Mouse (Mus musculus): ENCODE results near the gene Snw1. TPM values are rescaled to one million over a fixed set of nuclear protein-coding genes. Genes with fewer than 3 reads are reported as not detected.
"Not testable (repeated sequence)": the region's sequence is repeated elsewhere in the genome, so short reads cannot be mapped to it uniquely, and the experiment has no call there.

Snw1 gene
- 158 and 165 TPM in 2 replicates for polyA plus RNA-seq (2014; fragmentation: Nextera tagmentation; extraction: Ambion mirVana)

DNA sequence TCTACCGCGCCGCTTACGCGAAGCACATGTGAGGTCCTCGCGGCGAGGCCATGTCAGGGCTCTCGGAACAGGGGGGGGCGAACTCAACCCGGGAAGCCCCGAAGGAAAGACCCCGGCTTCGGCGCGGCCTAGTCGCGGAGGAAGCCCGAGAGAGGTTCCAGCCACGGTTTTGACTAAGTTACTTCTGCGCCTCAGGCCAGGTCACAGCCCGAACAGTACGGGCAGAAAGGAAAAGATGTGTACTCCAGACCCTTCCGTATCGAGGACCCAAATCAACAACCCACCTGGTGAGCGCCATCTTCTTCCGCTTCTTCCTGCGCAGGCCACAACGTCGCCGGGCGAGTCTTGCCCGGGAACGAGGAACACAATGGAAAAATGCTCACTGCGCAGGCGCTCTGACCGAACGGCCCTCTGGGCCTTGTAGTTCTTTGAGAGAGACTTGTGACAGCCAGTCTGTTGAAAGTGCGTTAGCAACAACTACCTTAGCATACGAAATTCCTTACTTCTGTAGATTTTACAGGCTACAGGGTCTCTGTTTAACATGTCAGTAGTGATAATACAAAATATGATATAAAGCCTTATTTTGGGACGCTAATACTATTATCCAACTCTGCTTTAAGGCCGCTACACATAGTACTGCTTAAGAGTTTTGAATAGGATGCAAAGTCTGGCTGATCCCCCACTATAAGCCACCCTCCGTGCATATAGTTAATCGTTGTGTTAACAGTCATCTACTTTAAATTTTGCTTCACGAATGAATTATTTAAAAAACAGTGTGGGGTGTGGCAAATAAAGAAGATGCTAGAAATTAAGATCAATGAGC lies at the start of gene Snw1:
TSS of gene Snw1 (minus strand) at position 311 of the 823 bp plus-strand sequence.
- WGBS = 3% methylated on average over 45 of the region's 45 CpGs
- no peaks in the 10 kb centered on the region for H3K27me3 ChIP-seq (ENCODE audit: control insufficient read depth, insufficient read depth, low read length)
- peak within 1 kb of the TSS; percentile 95 for H3K9ac ChIP-seq (ENCODE audit: low read length)
- ATAC-seq (replicated peaks; ENCODE audit: low FRiP score) (peak; percentile 96), DNase-seq (ENCODE audit: low spot score) (peak; percentile 95)
- H3K4me3 ChIP-seq (ENCODE audit: low read depth, low read length) = peak within 1 kb of the TSS; percentile 77
- H3K9me3 ChIP-seq (ENCODE audit: control insufficient read depth, low read length) = no peaks in the 10 kb centered on the region
- peak within 1 kb of the TSS; percentile 68 for H3K4me2 ChIP-seq (ENCODE audit: low read depth, low read length, severe bottlenecking)
- peak within 1 kb of the TSS; percentile 46; the same call in 1 of the 2 replicates for H3K27ac ChIP-seq (ENCODE audit: low read depth, low read length)
- no peaks in the 10 kb centered on the region; the same call in 1 of the 2 replicates for H3K4me1 ChIP-seq (replicated peaks; ENCODE audit: control insufficient read depth, insufficient read depth, low read length)
- H3K36me3 ChIP-seq (ENCODE audit: control insufficient read depth, insufficient read depth, low read length) = no peaks in the 10 kb centered on the region; the same call in 1 of the 2 replicates

DNA sequence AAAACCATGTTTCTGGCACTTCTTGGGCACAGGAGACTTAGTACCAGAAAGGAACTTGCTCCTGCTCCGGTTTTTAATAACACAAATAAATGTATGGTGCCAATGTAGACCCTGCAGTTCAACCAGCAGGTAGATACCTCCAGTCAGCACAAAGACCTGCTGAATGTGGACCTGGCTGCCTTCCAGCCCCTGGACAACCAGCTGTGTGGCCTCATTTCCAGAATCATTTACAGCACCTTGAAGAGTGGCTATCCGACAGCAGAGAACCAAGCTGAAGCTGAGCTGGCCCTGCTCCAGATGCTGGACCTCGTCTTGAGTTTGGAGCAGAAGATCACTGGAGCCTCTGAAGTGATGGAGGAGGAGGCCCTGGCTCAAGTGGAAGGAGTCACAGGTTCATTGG lies 47.5 kb upstream of the Snw1 start:
- not testable (repeated sequence) for ATAC-seq (replicated peaks; ENCODE audit: low FRiP score); H3K27me3 ChIP-seq (ENCODE audit: control insufficient read depth, insufficient read depth, low read length); H3K9me3 ChIP-seq (ENCODE audit: control insufficient read depth, low read length); H3K4me2 ChIP-seq (ENCODE audit: low read depth, low read length, severe bottlenecking); DNase-seq (ENCODE audit: low spot score); H3K9ac ChIP-seq (ENCODE audit: low read length); H3K27ac ChIP-seq (ENCODE audit: low read depth, low read length); H3K4me3 ChIP-seq (ENCODE audit: low read depth, low read length); H3K4me1 ChIP-seq (replicated peaks; ENCODE audit: control insufficient read depth, insufficient read depth, low read length); H3K36me3 ChIP-seq (ENCODE audit: control insufficient read depth, insufficient read depth, low read length)
- 73% methylated on average over 3 of the region's 3 CpGs for WGBS

DNA sequence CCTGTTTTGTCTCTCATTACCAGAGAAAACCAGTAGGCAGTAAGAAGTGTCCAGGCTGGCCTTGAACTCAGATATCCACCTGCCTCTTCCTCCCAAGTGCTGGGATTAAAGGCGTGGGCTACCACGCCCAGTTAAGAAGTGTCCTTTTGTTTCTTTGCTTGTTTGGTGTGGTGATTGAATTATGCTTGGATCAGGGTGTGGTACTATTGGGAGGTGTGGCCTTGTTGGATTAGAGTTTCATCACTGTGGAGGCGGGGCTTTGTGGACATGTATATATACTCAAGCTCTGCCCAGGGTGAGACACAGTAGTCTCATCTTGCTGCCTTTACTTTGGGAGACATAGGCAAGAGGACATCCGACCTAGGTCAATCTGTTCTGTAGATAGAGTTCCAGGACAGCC lies 41.9 kb upstream of the Snw1 start, which contains the start of gene Gm8300:
TSS of gene Gm8300 (plus strand) at position 301 of the 400 bp plus-strand sequence.
- not testable (repeated sequence) for H3K27me3 ChIP-seq (ENCODE audit: control insufficient read depth, insufficient read depth, low read length); H3K36me3 ChIP-seq (ENCODE audit: control insufficient read depth, insufficient read depth, low read length); H3K4me3 ChIP-seq (ENCODE audit: low read depth, low read length); H3K27ac ChIP-seq (ENCODE audit: low read depth, low read length); H3K4me1 ChIP-seq (replicated peaks; ENCODE audit: control insufficient read depth, insufficient read depth, low read length); H3K9ac ChIP-seq (ENCODE audit: low read length); H3K4me2 ChIP-seq (ENCODE audit: low read depth, low read length, severe bottlenecking); H3K9me3 ChIP-seq (ENCODE audit: control insufficient read depth, low read length); DNase-seq (ENCODE audit: low spot score); ATAC-seq (replicated peaks; ENCODE audit: low FRiP score)
- WGBS = 89% methylated on average over 4 of the region's 4 CpGs

DNA sequence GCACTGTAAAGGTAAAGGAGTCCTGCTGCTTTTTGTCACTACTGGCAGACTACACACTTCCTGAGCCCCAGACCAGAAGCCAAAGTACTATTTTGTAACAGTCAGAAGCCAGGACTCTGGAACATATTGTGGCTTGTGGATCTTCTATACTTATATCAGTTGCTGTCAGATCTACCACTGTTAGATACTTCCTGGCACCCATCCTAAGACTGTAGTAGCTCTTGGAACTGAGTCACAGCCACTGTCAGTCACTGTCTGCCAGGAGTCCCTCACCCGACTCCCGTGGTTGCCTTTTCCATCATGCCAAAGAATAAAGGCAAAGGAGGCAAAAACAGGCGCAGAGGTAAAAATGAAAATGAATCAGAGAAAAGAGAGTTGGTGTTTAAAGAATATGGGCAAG lies 22.3 kb upstream of the Snw1 start, which contains the start of gene Gm5788:
TSS of gene Gm5788 (plus strand) at position 301 of the 400 bp plus-strand sequence.
- not testable (repeated sequence) for DNase-seq (ENCODE audit: low spot score); H3K27me3 ChIP-seq (ENCODE audit: control insufficient read depth, insufficient read depth, low read length); H3K27ac ChIP-seq (ENCODE audit: low read depth, low read length); H3K36me3 ChIP-seq (ENCODE audit: control insufficient read depth, insufficient read depth, low read length); H3K4me2 ChIP-seq (ENCODE audit: low read depth, low read length, severe bottlenecking); ATAC-seq (replicated peaks; ENCODE audit: low FRiP score); H3K9ac ChIP-seq (ENCODE audit: low read length); H3K9me3 ChIP-seq (ENCODE audit: control insufficient read depth, low read length); H3K4me3 ChIP-seq (ENCODE audit: low read depth, low read length); H3K4me1 ChIP-seq (replicated peaks; ENCODE audit: control insufficient read depth, insufficient read depth, low read length)
- WGBS = 95% methylated on average over 3 of the region's 3 CpGs

DNA sequence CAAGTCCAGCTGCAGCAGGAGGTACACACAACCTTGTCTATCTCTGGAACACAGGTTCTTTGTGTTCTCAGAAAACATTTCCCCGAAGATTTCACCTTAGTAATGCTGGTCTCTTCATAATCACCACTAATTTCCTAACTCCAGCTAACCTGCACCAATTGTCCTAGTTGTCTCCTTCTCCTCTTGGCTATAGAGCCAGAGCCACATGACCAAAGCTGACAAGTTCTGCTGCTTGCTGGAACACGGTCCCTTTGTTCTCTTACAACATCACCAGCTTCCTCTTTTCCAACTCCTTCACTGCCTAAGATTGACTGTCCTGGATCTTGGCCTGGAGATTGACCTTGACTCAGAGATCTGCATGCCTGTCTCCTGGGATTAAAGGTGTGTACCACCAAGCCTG lies 16.6 kb upstream of the Snw1 start:
- H3K9me3 ChIP-seq (ENCODE audit: control insufficient read depth, low read length); H3K4me3 ChIP-seq (ENCODE audit: low read depth, low read length); H3K36me3 ChIP-seq (ENCODE audit: control insufficient read depth, insufficient read depth, low read length); H3K4me2 ChIP-seq (ENCODE audit: low read depth, low read length, severe bottlenecking); H3K9ac ChIP-seq (ENCODE audit: low read length); ATAC-seq (replicated peaks; ENCODE audit: low FRiP score); H3K27ac ChIP-seq (ENCODE audit: low read depth, low read length); DNase-seq (ENCODE audit: low spot score); H3K4me1 ChIP-seq (replicated peaks; ENCODE audit: control insufficient read depth, insufficient read depth, low read length); H3K27me3 ChIP-seq (ENCODE audit: control insufficient read depth, insufficient read depth, low read length): not testable (repeated sequence)
- 71% methylated on average over 2 of the region's 2 CpGs for WGBS

DNA sequence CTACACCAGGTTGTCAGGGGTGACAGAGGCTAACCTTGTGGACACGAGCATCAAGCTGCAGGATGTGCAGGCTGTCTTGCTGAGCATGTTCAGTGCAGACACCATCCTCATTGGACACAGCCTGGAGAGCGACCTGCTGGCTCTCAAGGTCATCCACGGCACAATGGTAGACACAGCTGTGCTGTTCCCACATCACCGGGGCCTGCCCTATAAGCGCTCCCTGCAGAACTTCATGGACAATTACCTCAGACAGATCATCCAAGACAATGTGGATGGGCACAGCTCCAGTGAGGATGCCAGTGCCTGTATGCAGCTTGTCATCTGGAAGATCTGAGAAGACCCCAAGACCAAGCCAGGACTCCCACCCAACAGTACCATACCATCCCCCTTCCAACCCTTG lies 10.4 kb upstream of the Snw1 start:
- not testable (repeated sequence) for H3K4me2 ChIP-seq (ENCODE audit: low read depth, low read length, severe bottlenecking); H3K36me3 ChIP-seq (ENCODE audit: control insufficient read depth, insufficient read depth, low read length); ATAC-seq (replicated peaks; ENCODE audit: low FRiP score); H3K4me1 ChIP-seq (replicated peaks; ENCODE audit: control insufficient read depth, insufficient read depth, low read length); H3K9me3 ChIP-seq (ENCODE audit: control insufficient read depth, low read length); H3K9ac ChIP-seq (ENCODE audit: low read length); H3K27ac ChIP-seq (ENCODE audit: low read depth, low read length); H3K4me3 ChIP-seq (ENCODE audit: low read depth, low read length); DNase-seq (ENCODE audit: low spot score); H3K27me3 ChIP-seq (ENCODE audit: control insufficient read depth, insufficient read depth, low read length)
- WGBS = 85% methylated on average over 5 of the region's 5 CpGs

DNA sequence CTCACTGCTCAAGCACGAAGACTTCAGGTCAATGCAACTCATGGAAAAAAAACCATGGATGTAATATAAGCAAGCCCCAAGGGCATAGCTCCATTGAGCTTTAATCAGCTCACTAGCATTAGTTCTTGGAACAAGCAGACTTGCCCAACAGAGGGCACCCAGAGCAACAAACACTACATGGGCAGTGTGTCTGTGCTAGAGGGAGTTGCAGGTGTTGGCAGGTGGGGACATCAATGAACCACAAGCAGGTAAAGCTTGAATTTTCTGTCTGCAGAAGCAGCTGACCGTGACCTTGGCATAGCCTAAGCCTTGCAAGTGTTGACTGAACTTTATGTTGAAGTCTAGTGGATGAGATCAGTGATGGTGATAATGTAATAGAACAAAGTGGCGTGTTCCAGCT lies 2.7 kb upstream of the Snw1 start:
- no peaks in the 10 kb centered on the region; the same call in 1 of the 2 replicates for H3K4me1 ChIP-seq (replicated peaks; ENCODE audit: control insufficient read depth, insufficient read depth, low read length)
- no peak for ATAC-seq (replicated peaks; ENCODE audit: low FRiP score)
- no peaks in the 10 kb centered on the region for H3K9me3 ChIP-seq (ENCODE audit: control insufficient read depth, low read length)
- no peak overlapping the region for H3K4me2 ChIP-seq (ENCODE audit: low read depth, low read length, severe bottlenecking)
- H3K36me3 ChIP-seq (ENCODE audit: control insufficient read depth, insufficient read depth, low read length) = no peaks in the 10 kb centered on the region
- 86% methylated on average over 3 of the region's 3 CpGs for WGBS
- H3K9ac ChIP-seq (ENCODE audit: low read length) = no peak overlapping the region
- DNase-seq (ENCODE audit: low spot score) = no peak
- no peak overlapping the region for H3K4me3 ChIP-seq (ENCODE audit: low read depth, low read length)
- no peaks in the 10 kb centered on the region for H3K27me3 ChIP-seq (ENCODE audit: control insufficient read depth, insufficient read depth, low read length)
- no peak overlapping the region for H3K27ac ChIP-seq (ENCODE audit: low read depth, low read length)

DNA sequence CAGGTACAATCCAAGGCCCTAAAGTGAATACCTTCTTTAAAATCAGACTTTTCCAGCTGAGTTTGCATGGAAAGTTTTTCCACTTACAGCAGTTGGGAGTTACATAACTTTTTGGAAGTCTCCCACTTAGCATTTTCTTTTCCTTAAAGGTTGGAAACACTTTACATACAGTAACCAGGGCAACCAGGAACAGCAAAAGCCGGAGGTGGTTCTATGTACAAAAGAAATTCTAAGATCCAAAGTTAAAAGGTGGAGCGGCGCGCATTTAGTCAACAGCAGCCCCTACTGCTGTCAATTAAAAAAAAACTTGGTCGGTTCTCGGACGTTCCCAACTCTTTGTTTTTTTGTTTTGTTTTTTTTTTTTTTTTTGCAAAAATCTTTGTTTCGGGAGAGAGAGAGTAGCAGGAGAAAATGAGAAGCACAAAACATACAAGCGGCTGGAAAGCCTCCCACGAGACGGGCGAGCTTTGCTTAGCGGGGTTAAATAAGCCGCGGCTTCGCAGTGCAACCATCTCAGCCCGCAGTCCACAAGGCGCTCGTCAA lies 582 bp downstream of the Snw1 start:
- H3K27ac ChIP-seq (ENCODE audit: low read depth, low read length) = peak overlapping the region; percentile 46; the same call in 1 of the 2 replicates
- no peaks in the 10 kb centered on the region for H3K9me3 ChIP-seq (ENCODE audit: control insufficient read depth, low read length)
- no peaks in the 10 kb centered on the region; the same call in 1 of the 2 replicates for H3K4me1 ChIP-seq (replicated peaks; ENCODE audit: control insufficient read depth, insufficient read depth, low read length)
- peak overlapping the region; percentile 95 for H3K9ac ChIP-seq (ENCODE audit: low read length)
- peak overlapping the region; percentile 77 for H3K4me3 ChIP-seq (ENCODE audit: low read depth, low read length)
- no peak for ATAC-seq (replicated peaks; ENCODE audit: low FRiP score)
- H3K4me2 ChIP-seq (ENCODE audit: low read depth, low read length, severe bottlenecking) = peak overlapping the region; percentile 68
- DNase-seq (ENCODE audit: low spot score) = no peak
- WGBS = under 1% methylated on average over 19 of the region's 19 CpGs
- no peaks in the 10 kb centered on the region for H3K27me3 ChIP-seq (ENCODE audit: control insufficient read depth, insufficient read depth, low read length)
- no peaks in the 10 kb centered on the region; the same call in 1 of the 2 replicates for H3K36me3 ChIP-seq (ENCODE audit: control insufficient read depth, insufficient read depth, low read length)
